Mouse (Mus musculus): ENCODE measurements around the gene Enpp5. TPM values are rescaled to one million over a fixed set of nuclear protein-coding genes. Genes with fewer than 3 reads are reported as not detected.

Enpp5 gene
- polyA plus RNA-seq, 1 experiment from 2014 or later: 22.0 TPM

DNA sequence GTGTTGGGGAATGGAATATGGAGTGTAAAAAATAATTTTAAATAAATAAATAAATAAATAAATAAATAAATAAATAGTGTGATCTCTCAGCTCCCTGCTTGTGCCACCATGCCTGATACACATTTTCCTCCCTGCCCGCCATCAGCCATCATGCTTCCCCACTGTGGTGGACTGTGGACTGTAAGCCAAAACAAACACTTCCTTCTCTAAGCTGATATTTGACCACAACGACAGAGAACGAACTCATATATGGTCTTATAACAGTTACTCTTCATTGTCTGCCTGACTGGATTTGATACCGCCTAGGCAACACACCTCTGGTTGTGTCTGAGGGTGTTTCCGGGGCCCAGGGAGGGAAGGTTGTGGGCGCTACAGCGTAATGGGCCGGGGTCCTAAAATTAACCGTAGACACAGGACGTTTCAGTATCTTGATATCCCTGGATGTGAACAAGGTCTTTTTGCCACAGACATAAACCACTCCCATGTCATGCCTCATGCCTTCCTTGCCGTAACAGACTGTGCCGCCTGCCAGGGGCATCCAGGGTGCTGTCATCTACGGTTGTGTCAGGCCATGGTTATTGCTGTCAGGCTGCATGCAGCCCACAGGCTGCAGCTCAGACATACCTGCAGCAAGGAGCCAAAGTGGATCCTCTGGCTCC, 50.6 kb downstream of the Enpp5 start:
- TF ChIP-seq CTCF (IDR thresholded peaks at IDR 0.05; ENCODE audit: low read depth): no peak

DNA sequence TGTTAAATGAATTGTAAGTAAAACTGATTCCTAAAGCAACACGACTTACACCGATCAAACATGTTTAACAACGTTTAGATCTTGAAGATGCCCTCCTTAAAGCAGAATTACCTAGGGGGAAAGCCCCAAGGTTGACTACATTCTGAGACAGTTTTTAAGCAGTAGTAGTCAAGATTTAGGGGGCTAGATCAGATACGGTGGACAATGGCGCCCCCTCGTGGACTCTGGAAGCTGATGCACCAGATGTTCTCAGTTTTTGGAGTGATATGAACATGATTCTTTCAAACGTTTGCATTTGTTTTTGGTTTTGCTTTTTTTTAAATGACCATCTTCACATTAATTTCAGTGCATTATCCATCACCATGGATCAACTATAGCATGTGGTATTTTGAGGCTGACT, 51.8 kb downstream of the Enpp5 start:
- Histone ChIP-seq H3K9me3 (replicated peaks; ENCODE audit: low read length) (no peaks in the 10 kb centered on the region), H3K9ac (ENCODE audit: low read depth, low read length) (no peak overlapping the region), H3K4me2 (ENCODE audit: low read length) (no peak overlapping the region), H3K4me3 (replicated peaks; ENCODE audit: low read depth, low read length) (no peak overlapping the region), H3K36me3 (ENCODE audit: insufficient read depth, low read length) (no peaks in the 10 kb centered on the region), H3K27ac (no peak overlapping the region), H3K4me1 (replicated peaks; ENCODE audit: insufficient read depth, low read length) (no peaks in the 10 kb centered on the region), H3K27me3 (ENCODE audit: insufficient read depth, low read length) (no peaks in the 10 kb centered on the region)
- TF ChIP-seq CTCF (IDR thresholded peaks at IDR 0.05; ENCODE audit: low read depth): peak; percentile 94
- peak; percentile 84 for DNase-seq (ENCODE audit: low spot score)
- ATAC-seq (replicated peaks; ENCODE audit: low FRiP score, low read depth): no peak
- 9% methylated on average over 7 of the region's 7 CpGs for WGBS

More for the DNA sequence above, 50.6 kb downstream of the Enpp5 start:
- Histone ChIP-seq H3K4me3 (replicated peaks; ENCODE audit: low read depth, low read length) (no peak overlapping the region), H3K4me2 (ENCODE audit: low read length) (no peak overlapping the region), H3K9me3 (replicated peaks; ENCODE audit: low read length) (no peaks in the 10 kb centered on the region), H3K27me3 (ENCODE audit: insufficient read depth, low read length) (no peaks in the 10 kb centered on the region), H3K9ac (ENCODE audit: low read depth, low read length) (no peak overlapping the region), H3K4me1 (replicated peaks; ENCODE audit: insufficient read depth, low read length) (no peaks in the 10 kb centered on the region), H3K27ac (no peak overlapping the region), H3K36me3 (ENCODE audit: insufficient read depth, low read length) (no peaks in the 10 kb centered on the region)
- WGBS: 75% methylated on average over 13 of the region's 13 CpGs
- DNase-seq (ENCODE audit: low spot score): no peak
- ATAC-seq (replicated peaks; ENCODE audit: low FRiP score, low read depth): no peak

DNA sequence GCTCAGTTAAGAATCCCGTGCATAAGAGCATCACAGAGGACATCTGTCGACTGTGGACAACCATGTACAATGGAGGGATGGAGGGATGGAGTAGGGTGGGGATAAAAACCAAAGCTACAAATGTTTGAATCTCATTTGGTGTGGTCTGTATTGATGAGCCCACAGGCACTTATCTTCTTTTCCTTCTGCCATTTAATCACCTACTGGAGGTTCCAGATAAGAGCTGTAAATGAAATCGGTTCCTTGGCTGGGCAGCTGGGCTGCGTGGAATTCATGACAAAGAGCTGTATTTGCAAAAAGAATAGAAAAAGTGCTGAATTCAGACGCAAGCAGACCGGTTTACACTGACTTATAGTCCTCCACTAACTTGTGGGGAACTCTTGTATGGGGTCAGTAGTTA, 55.5 kb downstream of the Enpp5 start:
- H3K4me2 ChIP-seq (ENCODE audit: low read length): no peak overlapping the region; the same call in 1 of the 2 replicates
- TF ChIP-seq CTCF (IDR thresholded peaks at IDR 0.05; ENCODE audit: low read depth): no peak
- 62% methylated on average over 6 of the region's 6 CpGs for WGBS
- H3K9ac ChIP-seq (ENCODE audit: low read depth, low read length): no peak overlapping the region
- H3K9me3 ChIP-seq (replicated peaks; ENCODE audit: low read length): no peaks in the 10 kb centered on the region
- no peaks in the 10 kb centered on the region for H3K4me1 ChIP-seq (replicated peaks; ENCODE audit: insufficient read depth, low read length)
- H3K36me3 ChIP-seq (ENCODE audit: insufficient read depth, low read length): no peaks in the 10 kb centered on the region
- no peaks in the 10 kb centered on the region for H3K27me3 ChIP-seq (ENCODE audit: insufficient read depth, low read length)
- no peak for DNase-seq (ENCODE audit: low spot score)
- H3K27ac ChIP-seq: no peak overlapping the region
- no peak for ATAC-seq (replicated peaks; ENCODE audit: low FRiP score, low read depth)
- H3K4me3 ChIP-seq (replicated peaks; ENCODE audit: low read depth, low read length): no peak overlapping the region

- no peak for TF ChIP-seq CTCF (IDR thresholded peaks at IDR 0.05; ENCODE audit: low read depth)
- Histone ChIP-seq H3K9me3 (replicated peaks; ENCODE audit: low read length) (no peaks in the 10 kb centered on the region), H3K27ac (no peak overlapping the region), H3K9ac (ENCODE audit: low read depth, low read length) (no peak overlapping the region), H3K36me3 (ENCODE audit: insufficient read depth, low read length) (no peaks in the 10 kb centered on the region), H3K27me3 (ENCODE audit: insufficient read depth, low read length) (no peaks in the 10 kb centered on the region), H3K4me3 (replicated peaks; ENCODE audit: low read depth, low read length) (no peak overlapping the region), H3K4me2 (ENCODE audit: low read length) (peak overlapping the region; percentile 27; the same call in 1 of the 2 replicates), H3K4me1 (replicated peaks; ENCODE audit: insufficient read depth, low read length) (no peaks in the 10 kb centered on the region)
- DNase-seq (ENCODE audit: low spot score) (no peak), ATAC-seq (replicated peaks; ENCODE audit: low FRiP score, low read depth) (peak; percentile 48; the same call in 1 of the 2 replicates)
- WGBS: 68% methylated on average over 9 of the region's 9 CpGs
Measured at GRCm38 (mm10) chr17:44134545-44134944, 55.9 kb downstream of the Enpp5 start.

- Histone ChIP-seq H3K9me3 (replicated peaks; ENCODE audit: low read length) (no peaks in the 10 kb centered on the region), H3K4me1 (replicated peaks; ENCODE audit: insufficient read depth, low read length) (no peaks in the 10 kb centered on the region), H3K4me3 (replicated peaks; ENCODE audit: low read depth, low read length) (no peak overlapping the region)
Measured at GRCm38 (mm10) chr17:44136018-44136417, 57.4 kb downstream of the Enpp5 start.

More at GRCm38 (mm10) chr17:44136018-44136417, 57.4 kb downstream of the Enpp5 start:
- Histone ChIP-seq H3K27me3 (ENCODE audit: insufficient read depth, low read length) (no peaks in the 10 kb centered on the region), H3K9ac (ENCODE audit: low read depth, low read length) (no peak overlapping the region), H3K36me3 (ENCODE audit: insufficient read depth, low read length) (no peaks in the 10 kb centered on the region), H3K4me2 (ENCODE audit: low read length) (0 out of 2 replicates have a peak overlapping the region, but pooled peaks have one; percentile 27), H3K27ac (no peak overlapping the region)
- TF ChIP-seq CTCF (IDR thresholded peaks at IDR 0.05; ENCODE audit: low read depth): no peak
- 47% methylated on average over 8 of the region's 8 CpGs for WGBS
- DNase-seq (ENCODE audit: low spot score) (no peak), ATAC-seq (replicated peaks; ENCODE audit: low FRiP score, low read depth) (no peak)

Other genes starting within 250 kb of the Enpp5 start
- 6.4 and 7.0 TPM in 2 replicates for gene Enpp4, start 27.0 kb downstream of the Enpp5 start, polyA plus RNA-seq (2015; fragmentation: Nextera tagmentation; extraction: Ambion mirVana)
- 9.8 and 10.4 TPM in 2 replicates for gene Clic5, start 109.8 kb downstream of the Enpp5 start, polyA plus RNA-seq (2015; fragmentation: Nextera tagmentation; extraction: Ambion mirVana)